In genomic region chr4:63971762-63972161, GRCm38 (mm10) we compare ENCODE assay signal across 25 mouse cellular contexts.
DNase-seq lines count a peak whose midpoint lies in the region; ATAC-seq and TF ChIP-seq lines count a peak whose summit lies in the region.
"Had no signal": no experiment of that assay in that cellular context is flagged by ENCODE, and none has a peak within 500 bp of the region (broad histone marks: within the 10 kb centered on the region; RNA-seq: fewer than 3 reads in every experiment).

No protein-coding gene starts in this region.

- H3K4me2 ChIP-seq in hindbrain, postnatal 0 days (ENCODE audit: low read depth, low read length) = no peak overlapping the region
- H3K4me2 ChIP-seq in hindbrain, embryonic 11.5 days (replicated peaks; ENCODE audit: low read depth, low read length) = no peak overlapping the region
- H3K4me2 ChIP-seq: forebrain, embryonic 13.5 days; heart, embryonic 11.5 days; limb, embryonic 15.5 days; liver, embryonic 15.5 days; lung, embryonic 15.5 days; neural tube, embryonic 15.5 days had no signal

- peak; percentile 62; the same call in 1 of the 2 replicates for ATAC-seq in hindbrain, postnatal 0 days
- no peak for ATAC-seq in hindbrain, embryonic 11.5 days (ENCODE audit: low FRiP score)
- ATAC-seq: activated CD4-positive, CD25-positive, alpha-beta regulatory T cell, adult 4 months; forebrain, embryonic 13.5 days; inflammation-experienced regulatory T-cells, adult 6 months; midbrain, embryonic 16.5 days had no signal

- no peak overlapping the region for H3K4me3 ChIP-seq in hindbrain, postnatal 0 days (ENCODE audit: low read length)
- no peak overlapping the region for H3K4me3 ChIP-seq in hindbrain, embryonic 11.5 days (ENCODE audit: low read depth, low read length)
- H3K4me3 ChIP-seq: forebrain, embryonic 13.5 days; hindbrain, embryonic 10.5 days; limb, embryonic 15.5 days; liver, embryonic 15.5 days; lung, embryonic 15.5 days; megakaryocyte, embryonic 14.5 days; neural tube, embryonic 15.5 days had no signal

- TF ChIP-seq CTCF in hindbrain, postnatal 0 days (IDR thresholded peaks at IDR 0.05; ENCODE audit: low read depth) = no peak

- no peak overlapping the region for H3K27ac ChIP-seq in hindbrain, postnatal 0 days
- no peak overlapping the region for H3K27ac ChIP-seq in hindbrain, embryonic 11.5 days (ENCODE audit: low read depth, low read length)
- H3K27ac ChIP-seq: forebrain, embryonic 13.5 days; hindbrain, embryonic 10.5 days; limb, embryonic 15.5 days; liver, embryonic 15.5 days; lung, embryonic 15.5 days; neural tube, embryonic 15.5 days had no signal

- H3K9ac ChIP-seq in hindbrain, postnatal 0 days (replicated peaks; ENCODE audit: low read length) = no peak overlapping the region
- no peak overlapping the region for H3K9ac ChIP-seq in hindbrain, embryonic 11.5 days (ENCODE audit: low read depth, low read length)
- H3K9ac ChIP-seq: forebrain, embryonic 13.5 days; limb, embryonic 15.5 days; liver, embryonic 15.5 days; lung, embryonic 15.5 days; neural tube, embryonic 15.5 days had no signal

- H3K9me3 ChIP-seq in hindbrain, postnatal 0 days (ENCODE audit: low read length) = no peaks in the 10 kb centered on the region
- no peaks in the 10 kb centered on the region for H3K9me3 ChIP-seq in hindbrain, embryonic 11.5 days (ENCODE audit: control insufficient read depth, low read length)
- H3K9me3 ChIP-seq: forebrain, embryonic 13.5 days; hindbrain, embryonic 10.5 days; limb, embryonic 15.5 days; liver, embryonic 15.5 days; lung, embryonic 15.5 days; megakaryocyte, embryonic 14.5 days; neural tube, embryonic 15.5 days had no signal

- no peaks in the 10 kb centered on the region for H3K36me3 ChIP-seq in hindbrain, postnatal 0 days (ENCODE audit: insufficient read depth, low read length)
- no peaks in the 10 kb centered on the region for H3K36me3 ChIP-seq in hindbrain, embryonic 11.5 days (ENCODE audit: control insufficient read depth, insufficient read depth, low read length)
- H3K36me3 ChIP-seq: hindbrain, embryonic 10.5 days; liver, embryonic 15.5 days; neural tube, embryonic 15.5 days had no signal

- WGBS in hindbrain, postnatal 0 days = 41% methylated on average over 1 of the region's 1 CpGs
- 57% methylated on average over 1 of the region's 1 CpGs for WGBS in hindbrain, embryonic 11.5 days

- DNase-seq in hindbrain, postnatal 0 days (ENCODE audit: low spot score) = peak; percentile 42
- DNase-seq in hindbrain, embryonic 11.5 days (ENCODE audit: low spot score) = no peak
- peak; percentile 42 for DNase-seq in R1 (ENCODE audit: low read depth, low spot score)
- DNase-seq in cerebellum, adult 18-20 months = peak; percentile 57 to 66
- peak; percentile 29 to 69 for DNase-seq in cerebellum, postnatal 14 days
- DNase-seq in frontal cortex, postnatal 10 days (ENCODE audit: low spot score in 2 of 2) = no peak
- DNase-seq in adrenal gland, postnatal 36 days = no peak
- no peak for DNase-seq in spleen, postnatal 4 days (ENCODE audit: low spot score in 2 of 2)
- DNase-seq: adrenal gland, postnatal 10 days; gastrocnemius, postnatal 10 days; kidney, adult 18-20 months; kidney, postnatal 4 days; lung, postnatal 36 days; right cerebral cortex, adult 18-20 months had no signal

- no peaks in the 10 kb centered on the region for H3K4me1 ChIP-seq in hindbrain, postnatal 0 days (ENCODE audit: insufficient read depth, low read length)
- H3K4me1 ChIP-seq in hindbrain, embryonic 11.5 days (replicated peaks; ENCODE audit: control insufficient read depth, insufficient read depth, low read length) = no peaks in the 10 kb centered on the region
- H3K4me1 ChIP-seq: forebrain, embryonic 13.5 days; hindbrain, embryonic 10.5 days; limb, embryonic 15.5 days; liver, embryonic 15.5 days; megakaryocyte, embryonic 14.5 days; neural tube, embryonic 15.5 days had no signal

- H3K27me3 ChIP-seq in hindbrain, postnatal 0 days (ENCODE audit: insufficient read depth, low read length) = no peaks in the 10 kb centered on the region
- no peaks in the 10 kb centered on the region for H3K27me3 ChIP-seq in hindbrain, embryonic 11.5 days (ENCODE audit: control insufficient read depth, insufficient read depth, low read length)
- H3K27me3 ChIP-seq: forebrain, embryonic 13.5 days; limb, embryonic 15.5 days; liver, embryonic 15.5 days; lung, embryonic 15.5 days; megakaryocyte, embryonic 14.5 days; neural tube, embryonic 15.5 days had no signal

Comparison
In these comparisons a context has a peak if more than half of its experiments do, and no peak if none do; other contexts are left out.
1. DNase-seq: peak in hindbrain, postnatal 0 days (single experiment), R1 (single experiment), cerebellum, adult 18-20 months (2 of 2) and cerebellum, postnatal 14 days (2 of 2); none in hindbrain, embryonic 11.5 days (single experiment), frontal cortex, postnatal 10 days (0 of 2), adrenal gland, postnatal 36 days (0 of 2) and spleen, postnatal 4 days (0 of 2).